Mouse (Mus musculus) lung, embryonic 14.5 days (tissue): ENCODE data around the gene Ostm1. TPM values are rescaled to one million over a fixed set of nuclear protein-coding genes. Genes with fewer than 3 reads are reported as not detected.

ENCODE experiments used
- ATAC-seq: fragments of 200-750 bp; cut with Nextera tagmentation; 2 replicates; pipeline ENCODE4 v1.8.0; 2017; ENCODE audit warnings: mild to moderate bottlenecking, moderate TSS enrichment, moderate library complexity; ENCODE audit not compliant: insufficient read depth
- DNase-seq: peaks from one replicate; pipeline ENCODE4 v3.0.0-alpha.2; 2015
- H3K27ac ChIP-seq: fragments of 300-500 bp; sonication (generic); 2 replicates; pipeline ENCODE4 v1.5.1; 2014; ENCODE audit warnings: low read depth, mild to moderate bottlenecking, moderate library complexity
- H3K27me3 ChIP-seq: fragments of 300-500 bp; sonication (generic); 2 replicates; pipeline ENCODE4 v1.6.1; 2014; ENCODE audit warnings: low read length, control low read depth; ENCODE audit not compliant: insufficient read depth
- H3K36me3 ChIP-seq: fragments of 300-500 bp; sonication (generic); 2 replicates; pipeline ENCODE4 v1.6.1; 2014; ENCODE audit warnings: control low read depth; ENCODE audit not compliant: insufficient read depth
- H3K4me1 ChIP-seq: fragments of 300-500 bp; sonication (generic); 2 replicates; pipeline ENCODE4 v1.6.1; 2014; ENCODE audit warnings: antibody characterized with exemption, control low read depth; ENCODE audit not compliant: insufficient read depth
- H3K4me2 ChIP-seq: fragments of 300-500 bp; sonication (generic); 2 replicates; pipeline ENCODE4 v1.6.1; 2014; ENCODE audit warnings: mild to moderate bottlenecking
- H3K4me3 ChIP-seq: fragments of 300-500 bp; sonication (generic); 2 replicates; pipeline ENCODE4 v1.5.1; 2014; ENCODE audit warnings: low read depth, low read length
- H3K9ac ChIP-seq: fragments of 300-500 bp; sonication (generic); 2 replicates; pipeline ENCODE4 v1.6.1; 2014
- H3K9me3 ChIP-seq: fragments of 300-500 bp; sonication (generic); 2 replicates; pipeline ENCODE4 v1.6.1; 2016; ENCODE audit warnings: low read depth, low read length, control low read depth
- CTCF ChIP-seq: IDR thresholded peaks from 2 replicates; pipeline ENCODE4 v1.5.1; 2016; ENCODE audit warnings: antibody characterized with exemption, low read depth
- WGBS: fragments of 180-500 bp; shearing (Covaris S2); extraction: QIAGEN DNeasy Blood & Tissue Kit; methylation state at CpG from one replicate; pipeline ENCODE4 v1.1.7; 2014; 5-methylcytosine and 5-hydroxymethylcytosine counted together
- polyA plus RNA-seq: library from polyadenylated mRNA; unstranded; fragments of >200 nt; fragmentation: Nextera tagmentation; extraction: Ambion mirVana; gene quantifications from 2 replicates; pipeline ENCODE4 v1.2.1, GENCODE M21; 2014

The Ostm1 gene
- polyA plus RNA-seq, 1 experiment from 2014 or later = 10.7 TPM

GRCm38 (mm10) chr10:42675571-42675970 is 91.9 kb downstream of the Ostm1 start:
- H3K27ac ChIP-seq = no peak overlapping the region
- H3K4me3 ChIP-seq = no peak overlapping the region
- H3K4me1 ChIP-seq = no peaks in the 10 kb centered on the region
- no peak for ATAC-seq
- TF ChIP-seq CTCF = no peak
- WGBS = 76% methylated on average over 4 of the region's 4 CpGs
- no peak overlapping the region for H3K4me2 ChIP-seq
- H3K36me3 ChIP-seq = no peaks in the 10 kb centered on the region
- H3K9ac ChIP-seq = no peak overlapping the region
- DNase-seq = no peak
- H3K27me3 ChIP-seq = no peaks in the 10 kb centered on the region
- no peaks in the 10 kb centered on the region for H3K9me3 ChIP-seq

- 39% methylated on average over 6 of the region's 6 CpGs for WGBS
- no peak for TF ChIP-seq CTCF
- H3K4me2 ChIP-seq = peak overlapping the region; percentile 95
- no peak for DNase-seq
- no peaks in the 10 kb centered on the region for H3K36me3 ChIP-seq
- H3K27me3 ChIP-seq = no peaks in the 10 kb centered on the region
- H3K9ac ChIP-seq = no peak overlapping the region; the same call in 1 of the 2 replicates
- H3K4me3 ChIP-seq = peak overlapping the region; percentile 88
- no peak for ATAC-seq
- no peaks in the 10 kb centered on the region for H3K9me3 ChIP-seq
- H3K27ac ChIP-seq = no peak overlapping the region
- no peaks in the 10 kb centered on the region for H3K4me1 ChIP-seq
Measured at GRCm38 (mm10) chr10:42678331-42678730, 94.7 kb downstream of the Ostm1 start.

GRCm38 (mm10) chr10:42678755-42679364 is 95.2 kb downstream of the Ostm1 start:
- TF ChIP-seq CTCF = no peak
- WGBS = under 1% methylated on average over 56 of the region's 56 CpGs
- H3K27ac ChIP-seq = 0 out of 2 replicates have a peak overlapping the region, but pooled peaks have one; percentile 4
- peak overlapping the region; percentile 88 for H3K4me3 ChIP-seq
- H3K4me2 ChIP-seq = peak overlapping the region; percentile 95
- peak; percentile 97 for ATAC-seq
- H3K4me1 ChIP-seq = no peaks in the 10 kb centered on the region
- H3K36me3 ChIP-seq = no peaks in the 10 kb centered on the region
- no peaks in the 10 kb centered on the region for H3K27me3 ChIP-seq
- peak; percentile 95 for DNase-seq
- H3K9ac ChIP-seq = peak overlapping the region; percentile 68
- no peaks in the 10 kb centered on the region for H3K9me3 ChIP-seq

- Histone ChIP-seq H3K9me3 (no peaks in the 10 kb centered on the region), H3K27ac (no peak overlapping the region), H3K4me1 (no peaks in the 10 kb centered on the region), H3K4me3 (peak overlapping the region; percentile 88), H3K27me3 (no peaks in the 10 kb centered on the region), H3K36me3 (no peaks in the 10 kb centered on the region), H3K9ac (peak overlapping the region; percentile 68; the same call in 1 of the 2 replicates), H3K4me2 (peak overlapping the region; percentile 95)
- DNase-seq (no peak), ATAC-seq (no peak)
- WGBS = 12% methylated on average over 10 of the region's 10 CpGs
- TF ChIP-seq CTCF = no peak
Measured at GRCm38 (mm10) chr10:42679586-42679985, 96.0 kb downstream of the Ostm1 start.

- TF ChIP-seq CTCF = no peak
- H3K27ac ChIP-seq = no peak overlapping the region
- no peaks in the 10 kb centered on the region for H3K36me3 ChIP-seq
- H3K27me3 ChIP-seq = no peaks in the 10 kb centered on the region
- H3K4me3 ChIP-seq = no peak overlapping the region
- no peak overlapping the region for H3K9ac ChIP-seq
- no peaks in the 10 kb centered on the region for H3K4me1 ChIP-seq
- peak overlapping the region; percentile 95 for H3K4me2 ChIP-seq
- H3K9me3 ChIP-seq = no peaks in the 10 kb centered on the region
- ATAC-seq = no peak
- DNase-seq = peak; percentile 7
- 12% methylated on average over 6 of the region's 6 CpGs for WGBS
Measured at GRCm38 (mm10) chr10:42680582-42681001, 97.0 kb downstream of the Ostm1 start.

- ATAC-seq = no peak
- Histone ChIP-seq H3K9ac (no peak overlapping the region), H3K9me3 (no peaks in the 10 kb centered on the region), H3K4me3 (no peak overlapping the region), H3K27ac (no peak overlapping the region), H3K36me3 (no peaks in the 10 kb centered on the region), H3K4me2 (no peak overlapping the region), H3K27me3 (no peaks in the 10 kb centered on the region), H3K4me1 (no peaks in the 10 kb centered on the region)
- TF ChIP-seq CTCF = no peak
- no peak for DNase-seq
- WGBS = 59% methylated on average over 8 of the region's 8 CpGs
Measured at GRCm38 (mm10) chr10:42682421-42682820, 98.8 kb downstream of the Ostm1 start.

GRCm38 (mm10) chr10:42687873-42688272 is 104.3 kb downstream of the Ostm1 start:
- 70% methylated on average over 5 of the region's 5 CpGs for WGBS
- no peak for ATAC-seq
- Histone ChIP-seq H3K27ac (no peak overlapping the region), H3K9ac (no peak overlapping the region), H3K4me2 (no peak overlapping the region), H3K27me3 (no peaks in the 10 kb centered on the region), H3K36me3 (no peaks in the 10 kb centered on the region), H3K4me1 (no peaks in the 10 kb centered on the region), H3K9me3 (no peaks in the 10 kb centered on the region), H3K4me3 (no peak overlapping the region)
- DNase-seq = no peak
- TF ChIP-seq CTCF = no peak
